Mouse (Mus musculus): ENCODE results near the gene Pdzd8. TPM values are rescaled to one million over a fixed set of nuclear protein-coding genes. Genes with fewer than 3 reads are reported as not detected.
A peak's percentile ranks its signal among the peaks of the same experiment; 100 is the strongest.

Gene Pdzd8
- 10 to 100 TPM in 1 of 2 experiments, 1 to 10 TPM in 1; 6.2 to 10.1 TPM for polyA plus RNA-seq (2017; shearing (Covaris generic))

GRCm38 (mm10) chr19:59345658-59346283 lies at the start of gene Pdzd8:
Pdzd8 (minus strand) TSS chr19:59345780.
- peak; percentile 75 for ATAC-seq

GRCm38 (mm10) chr19:59393777-59394441 lies 48.3 kb upstream of the Pdzd8 start:
- no peak for ATAC-seq

- ATAC-seq, result peak; percentile 96
These were observed 43.4 kb upstream of the Pdzd8 start for GRCm38 (mm10) chr19:59388847-59389606.

GRCm38 (mm10) chr19:59388399-59388798 lies 42.8 kb upstream of the Pdzd8 start:
- ATAC-seq, result no peak

GRCm38 (mm10) chr19:59387178-59387577 lies 41.6 kb upstream of the Pdzd8 start:
- peak; percentile 40 for ATAC-seq

- ATAC-seq, result no peak
These were observed 39.3 kb upstream of the Pdzd8 start for GRCm38 (mm10) chr19:59384582-59385495.

- ATAC-seq, result no peak
These were observed 36.9 kb upstream of the Pdzd8 start for GRCm38 (mm10) chr19:59382416-59382917.

GRCm38 (mm10) chr19:59379995-59380394 lies 34.4 kb upstream of the Pdzd8 start:
- ATAC-seq, result no peak

GRCm38 (mm10) chr19:59376481-59376880 lies 30.9 kb upstream of the Pdzd8 start:
- ATAC-seq, result peak; percentile 53

- no peak for ATAC-seq
These were observed 29.4 kb upstream of the Pdzd8 start for GRCm38 (mm10) chr19:59374940-59375339.

- ATAC-seq, result no peak
These were observed 27.3 kb upstream of the Pdzd8 start for GRCm38 (mm10) chr19:59372928-59373327.

GRCm38 (mm10) chr19:59371016-59371415 lies 25.4 kb upstream of the Pdzd8 start:
- ATAC-seq, result no peak

- ATAC-seq, result no peak
These were observed 22.3 kb upstream of the Pdzd8 start for GRCm38 (mm10) chr19:59367892-59368291.

- no peak for ATAC-seq
These were observed 21.1 kb upstream of the Pdzd8 start for GRCm38 (mm10) chr19:59366724-59367123.

GRCm38 (mm10) chr19:59363666-59364065 lies 18.1 kb upstream of the Pdzd8 start:
- ATAC-seq, result no peak

GRCm38 (mm10) chr19:59362646-59363045 lies 17.1 kb upstream of the Pdzd8 start:
- no peak for ATAC-seq

GRCm38 (mm10) chr19:59360486-59360896 lies 14.9 kb upstream of the Pdzd8 start:
- ATAC-seq, result no peak

- no peak for ATAC-seq
These were observed 13.6 kb upstream of the Pdzd8 start for GRCm38 (mm10) chr19:59359202-59359601.

- no peak for ATAC-seq
These were observed 12.3 kb upstream of the Pdzd8 start for GRCm38 (mm10) chr19:59357878-59358277.

- ATAC-seq, result no peak
These were observed 11.4 kb upstream of the Pdzd8 start for GRCm38 (mm10) chr19:59356843-59357595.

- ATAC-seq, result no peak
These were observed 10.8 kb upstream of the Pdzd8 start for GRCm38 (mm10) chr19:59356388-59356787.

Data from CD4-positive, CD25-positive, alpha-beta regulatory T cell, adult 4 months (primary cell).